Mouse (Mus musculus) heart, embryonic 10.5 days (tissue): ENCODE measurements around the gene Flii. TPM values are rescaled to one million over a fixed set of nuclear protein-coding genes. Genes with fewer than 3 reads are reported as not detected.
A peak's percentile ranks its signal among the peaks of the same experiment; 100 is the strongest.

Source experiments
- DNase-seq: peaks from one replicate; pipeline ENCODE4 v3.0.0-alpha.2; 2017; ENCODE audit warnings: low spot score
- H3K27ac ChIP-seq: fragments of 300-500 bp; sonication (generic); 2 replicates; pipeline ENCODE4 v1.5.1; 2016; ENCODE audit warnings: mild to moderate bottlenecking
- H3K27me3 ChIP-seq: fragments of 300-500 bp; sonication (generic); 2 replicates; pipeline ENCODE4 v1.6.1; 2016; ENCODE audit warnings: mild to moderate bottlenecking; ENCODE audit not compliant: poor library complexity, insufficient read depth, severe bottlenecking
- H3K36me3 ChIP-seq: fragments of 300-500 bp; sonication (generic); 2 replicates; pipeline ENCODE4 v1.6.1; 2016; ENCODE audit warnings: mild to moderate bottlenecking, moderate library complexity
- H3K4me1 ChIP-seq: fragments of 300-500 bp; sonication (generic); 2 replicates; pipeline ENCODE4 v1.6.1; 2016; ENCODE audit warnings: mild to moderate bottlenecking
- H3K4me3 ChIP-seq: fragments of 300-500 bp; sonication (generic); 2 replicates; pipeline ENCODE4 v1.5.1; 2016; ENCODE audit warnings: mild to moderate bottlenecking, moderate library complexity
- H3K9me3 ChIP-seq: fragments of 300-500 bp; sonication (generic); 2 replicates; pipeline ENCODE4 v1.6.1; 2016; ENCODE audit warnings: mild to moderate bottlenecking, moderate library complexity
- WGBS: fragments of 180-500 bp; shearing (Covaris S2); methylation state at CpG from one replicate; pipeline ENCODE4 v1.1.7; 2016; 5-methylcytosine and 5-hydroxymethylcytosine counted together
- polyA plus RNA-seq: library from polyadenylated mRNA; unstranded; fragments of >200 nt; fragmentation: Nextera tagmentation; extraction: Ambion mirVana; gene quantifications from 2 replicates; pipeline ENCODE4 v1.2.1, GENCODE M21; 2016

Flii gene
- polyA plus RNA-seq, 1 experiment from 2014 or later: 80.4 TPM

GRCm38 (mm10) chr11:60709481-60710465, 17.3 kb downstream of the Flii start:
- no peak for DNase-seq
- WGBS: 92% methylated on average over 45 of the region's 45 CpGs
- peaks cover 9% of the 10 kb centered on the region; the same call in 1 of the 2 replicates for H3K4me1 ChIP-seq
- H3K36me3 ChIP-seq: peaks cover 100% of the 10 kb centered on the region
- no peaks in the 10 kb centered on the region for H3K9me3 ChIP-seq
- H3K4me3 ChIP-seq: no peak overlapping the region
- no peak overlapping the region for H3K27ac ChIP-seq
- H3K27me3 ChIP-seq: no peaks in the 10 kb centered on the region

- Histone ChIP-seq H3K4me3 (no peak overlapping the region), H3K27ac (no peak overlapping the region), H3K4me1 (peaks cover 12% of the 10 kb centered on the region), H3K36me3 (peaks cover 100% of the 10 kb centered on the region), H3K9me3 (no peaks in the 10 kb centered on the region), H3K27me3 (no peaks in the 10 kb centered on the region)
- 90% methylated on average over 10 of the region's 10 CpGs for WGBS
- DNase-seq: no peak
Measured at GRCm38 (mm10) chr11:60708631-60709030, 18.4 kb downstream of the Flii start.

GRCm38 (mm10) chr11:60707672-60708071, 19.4 kb downstream of the Flii start:
- no peak for DNase-seq
- 64% methylated on average over 3 of the region's 3 CpGs for WGBS
- Histone ChIP-seq H3K4me3 (no peak overlapping the region), H3K9me3 (no peaks in the 10 kb centered on the region), H3K27me3 (no peaks in the 10 kb centered on the region), H3K36me3 (peaks cover 94% of the 10 kb centered on the region), H3K4me1 (peaks cover 21% of the 10 kb centered on the region), H3K27ac (0 out of 2 replicates have a peak overlapping the region, but pooled peaks have one; percentile 12)

- H3K27ac ChIP-seq: 0 out of 2 replicates have a peak overlapping the region, but pooled peaks have one; percentile 12
- DNase-seq: no peak
- H3K9me3 ChIP-seq: no peaks in the 10 kb centered on the region
- no peak overlapping the region for H3K4me3 ChIP-seq
- peaks cover 91% of the 10 kb centered on the region for H3K36me3 ChIP-seq
- 85% methylated on average over 14 of the region's 14 CpGs for WGBS
- peaks cover 29% of the 10 kb centered on the region for H3K4me1 ChIP-seq
- no peaks in the 10 kb centered on the region for H3K27me3 ChIP-seq
Measured at GRCm38 (mm10) chr11:60706696-60707480, 20.2 kb downstream of the Flii start.

GRCm38 (mm10) chr11:60706076-60706475, 21.0 kb downstream of the Flii start:
- H3K4me1 ChIP-seq: peaks cover 37% of the 10 kb centered on the region
- DNase-seq: no peak
- H3K36me3 ChIP-seq: peaks cover 83% of the 10 kb centered on the region
- no peaks in the 10 kb centered on the region for H3K9me3 ChIP-seq
- H3K4me3 ChIP-seq: no peak overlapping the region
- no peak overlapping the region for H3K27ac ChIP-seq
- WGBS: 91% methylated on average over 7 of the region's 7 CpGs
- H3K27me3 ChIP-seq: no peaks in the 10 kb centered on the region

- H3K9me3 ChIP-seq: no peaks in the 10 kb centered on the region
- H3K36me3 ChIP-seq: peaks cover 75% of the 10 kb centered on the region
- WGBS: 98% methylated on average over 3 of the region's 3 CpGs
Measured at GRCm38 (mm10) chr11:60705255-60705654, 21.8 kb downstream of the Flii start.

GRCm38 (mm10) chr11:60704023-60704880, 22.8 kb downstream of the Flii start:
- DNase-seq: no peak
- Histone ChIP-seq H3K36me3 (peaks cover 65% of the 10 kb centered on the region), H3K4me1 (peaks cover 46% of the 10 kb centered on the region), H3K9me3 (no peaks in the 10 kb centered on the region), H3K27me3 (no peaks in the 10 kb centered on the region), H3K27ac (peak overlapping the region; percentile 36; the same call in 1 of the 2 replicates), H3K4me3 (no peak overlapping the region)
- WGBS: 92% methylated on average over 19 of the region's 19 CpGs

More at GRCm38 (mm10) chr11:60705255-60705654, 21.8 kb downstream of the Flii start:
- no peak for DNase-seq
- H3K4me3 ChIP-seq: no peak overlapping the region
- H3K27me3 ChIP-seq: no peaks in the 10 kb centered on the region
- no peak overlapping the region for H3K27ac ChIP-seq
- H3K4me1 ChIP-seq: peaks cover 45% of the 10 kb centered on the region

- Histone ChIP-seq H3K36me3 (peaks cover 54% of the 10 kb centered on the region), H3K9me3 (no peaks in the 10 kb centered on the region), H3K4me1 (peaks cover 53% of the 10 kb centered on the region), H3K27me3 (no peaks in the 10 kb centered on the region), H3K4me3 (no peak overlapping the region), H3K27ac (peak overlapping the region; percentile 36; the same call in 1 of the 2 replicates)
- no peak for DNase-seq
- 52% methylated on average over 4 of the region's 4 CpGs for WGBS
Measured at GRCm38 (mm10) chr11:60703131-60703530, 23.9 kb downstream of the Flii start.

- Histone ChIP-seq H3K27ac (no peak overlapping the region), H3K36me3 (peaks cover 38% of the 10 kb centered on the region), H3K9me3 (no peaks in the 10 kb centered on the region), H3K4me3 (no peak overlapping the region), H3K27me3 (no peaks in the 10 kb centered on the region), H3K4me1 (peaks cover 45% of the 10 kb centered on the region)
- 86% methylated on average over 3 of the region's 4 CpGs for WGBS
- no peak for DNase-seq
Measured at GRCm38 (mm10) chr11:60701611-60702010, 25.5 kb downstream of the Flii start.

- 26% methylated on average over 12 of the region's 12 CpGs for WGBS
- Histone ChIP-seq H3K4me1 (peaks cover 45% of the 10 kb centered on the region), H3K36me3 (peaks cover 28% of the 10 kb centered on the region), H3K27me3 (no peaks in the 10 kb centered on the region), H3K4me3 (peak overlapping the region; percentile 88), H3K27ac (peak overlapping the region; percentile 97), H3K9me3 (no peaks in the 10 kb centered on the region)
- DNase-seq: peak; percentile 73
Measured at GRCm38 (mm10) chr11:60700320-60701185, 26.5 kb downstream of the Flii start.

GRCm38 (mm10) chr11:60699524-60700075, 27.5 kb downstream of the Flii start, which contains the start of gene Llgl1:
TSS of gene Llgl1 (plus strand) at chr11:60699723.
- Histone ChIP-seq H3K9me3 (no peaks in the 10 kb centered on the region), H3K4me3 (peak within 1 kb of the TSS; percentile 88), H3K27me3 (no peaks in the 10 kb centered on the region), H3K36me3 (peaks cover 18% of the 10 kb centered on the region), H3K27ac (peak within 1 kb of the TSS; percentile 97), H3K4me1 (peaks cover 45% of the 10 kb centered on the region)
- DNase-seq: peak; percentile 97
- under 1% methylated on average over 69 of the region's 73 CpGs for WGBS
